Mouse (Mus musculus) neural tube, postnatal 0 days (tissue): ENCODE measurements around the gene Ksr2. TPM values are rescaled to one million over a fixed set of nuclear protein-coding genes. Genes with fewer than 3 reads are reported as not detected.

Source experiments
- polyA plus RNA-seq: library from polyadenylated mRNA; unstranded; fragments of >200 nt; fragmentation: Nextera tagmentation; extraction: Ambion mirVana; gene quantifications from 2 replicates; pipeline ENCODE4 v1.2.1, GENCODE M21; 2015

Gene Ksr2
- 7.5 and 7.7 TPM in 2 replicates for polyA plus RNA-seq

GRCm38 (mm10) chr5:117413507-117414501, at the start of gene Ksr2:
Ksr2 (plus strand) TSS chr5:117414000.

GRCm38 (mm10) chr5:117388877-117389276, 24.9 kb upstream of the Ksr2 start, which contains the start of gene Rfc5:
Rfc5 (minus strand) TSS chr5:117389047.

GRCm38 (mm10) chr5:117780681-117781080, 366.9 kb downstream of the Ksr2 start, which contains the start of gene Nos1:
Nos1 (plus strand) TSS chr5:117781032.

Other genes with a start within 250 kb of the Ksr2 start
- gene Pebp1, start 126.4 kb upstream of the Ksr2 start, polyA plus RNA-seq = 927 and 994 TPM in 2 replicates
- 1.6 and 2.4 TPM in 2 replicates for gene Vsig10, start 94.9 kb upstream of the Ksr2 start, polyA plus RNA-seq
- gene Wsb2, start 56.7 kb upstream of the Ksr2 start, polyA plus RNA-seq = 320 and 340 TPM in 2 replicates
- gene Rfc5, start 25.0 kb upstream of the Ksr2 start, polyA plus RNA-seq = 19.7 and 20.0 TPM in 2 replicates